Mouse (Mus musculus) megakaryocyte, adult 5-6 weeks (primary cell): ENCODE data around the gene Tmem147. TPM values are rescaled to one million over a fixed set of nuclear protein-coding genes. Genes with fewer than 3 reads are reported as not detected.

ENCODE experiments used
- ATAC-seq: 2 replicates; pipeline ENCODE4 v1.8.0; 2016; ENCODE audit warnings: mild to moderate bottlenecking, inconsistent platforms; ENCODE audit not compliant: poor library complexity, severe bottlenecking
- total RNA-seq, 2 experiments: library from RNA; stranded (forward) in 1 of 2; stranded (reverse) in 1 of 2; fragments of 153-499, 151-499 nt in 1 of 2; fragments of 221-1000, 200-1000 nt in 1 of 2; gene quantifications; 2 replicates each; pipeline versions ENCODE4 v1.2.3 to v1.2.4; 2015 to 2017

Gene Tmem147
- total RNA-seq, 2 experiments from 2014 or later = 27.8 to 96.5 TPM

GRCm38 (mm10) chr7:30728739-30729395, 473 bp downstream of the Tmem147 start:
- no peak for ATAC-seq

- no peak for ATAC-seq
These were observed 1.1 kb downstream of the Tmem147 start for GRCm38 (mm10) chr7:30728214-30728613.

GRCm38 (mm10) chr7:30723274-30723953, 5.9 kb downstream of the Tmem147 start:
- no peak for ATAC-seq

GRCm38 (mm10) chr7:30721286-30721685, 8.1 kb downstream of the Tmem147 start:
- no peak for ATAC-seq

GRCm38 (mm10) chr7:30719669-30720068, 9.7 kb downstream of the Tmem147 start:
- no peak for ATAC-seq

GRCm38 (mm10) chr7:30717716-30718046, 11.7 kb downstream of the Tmem147 start:
- no peak for ATAC-seq

GRCm38 (mm10) chr7:30717006-30717715, 12.2 kb downstream of the Tmem147 start:
- peak; percentile 86 for ATAC-seq

- ATAC-seq = no peak
These were observed 17.4 kb downstream of the Tmem147 start, which contains the start of gene Atp4a for GRCm38 (mm10) chr7:30711942-30712341. Gene Atp4a (plus strand): TSS chr7:30712209.

GRCm38 (mm10) chr7:30707441-30707840, 21.9 kb downstream of the Tmem147 start:
- no peak for ATAC-seq

GRCm38 (mm10) chr7:30706214-30706882, 23.0 kb downstream of the Tmem147 start:
- ATAC-seq = no peak

GRCm38 (mm10) chr7:30698589-30698988, 30.8 kb downstream of the Tmem147 start, which contains the start of gene 2200002J24Rik:
Gene 2200002J24Rik (plus strand): TSS chr7:30698926.
- ATAC-seq = no peak

GRCm38 (mm10) chr7:30698101-30698500, 31.2 kb downstream of the Tmem147 start:
- peak; percentile 85 for ATAC-seq

- no peak for ATAC-seq
These were observed 41.0 kb downstream of the Tmem147 start for GRCm38 (mm10) chr7:30688325-30688724.

GRCm38 (mm10) chr7:30683425-30683824, 45.9 kb downstream of the Tmem147 start:
- ATAC-seq = peak; percentile 54

- ATAC-seq = no peak
These were observed 47.4 kb downstream of the Tmem147 start for GRCm38 (mm10) chr7:30681897-30682296.

GRCm38 (mm10) chr7:30678263-30678975, 50.9 kb downstream of the Tmem147 start:
- ATAC-seq = no peak
